Comparison of ENCODE assay signal across 15 mouse cellular contexts in genomic region chr11:35612262-35612896, GRCm38 (mm10).
A peak's percentile ranks its signal among the peaks of the same experiment; 100 is the strongest.
DNase-seq lines count a peak whose midpoint lies in the region; ATAC-seq and TF ChIP-seq lines count a peak whose summit lies in the region.
"Had no signal": no experiment of that assay in that cellular context is flagged by ENCODE, and none has a peak within 500 bp of the region (broad histone marks: within the 10 kb centered on the region; RNA-seq: fewer than 3 reads in every experiment).

No protein-coding gene starts in this region.

- no peak overlapping the region for H3K4me3 ChIP-seq in kidney, embryonic 15.5 days (replicated peaks)
- no peak overlapping the region for H3K4me3 ChIP-seq in stomach, embryonic 14.5 days (ENCODE audit: low read depth, low read length)
- no peak overlapping the region for H3K4me3 ChIP-seq in stomach, postnatal 0 days (ENCODE audit: low read depth, low read length)
- H3K4me3 ChIP-seq: heart, embryonic 12.5 days had no signal

- H3K36me3 ChIP-seq in kidney, embryonic 15.5 days = no peaks in the 10 kb centered on the region
- no peaks in the 10 kb centered on the region for H3K36me3 ChIP-seq in stomach, embryonic 14.5 days (ENCODE audit: control insufficient read depth, insufficient read depth, low read length)
- no peaks in the 10 kb centered on the region for H3K36me3 ChIP-seq in stomach, postnatal 0 days (ENCODE audit: control insufficient read depth, insufficient read depth, low read length)
- H3K36me3 ChIP-seq: heart, embryonic 12.5 days had no signal

- H3K9ac ChIP-seq in kidney, embryonic 15.5 days = no peak overlapping the region
- H3K9ac ChIP-seq in stomach, embryonic 14.5 days (replicated peaks; ENCODE audit: low read depth, low read length) = no peak overlapping the region
- no peak overlapping the region for H3K9ac ChIP-seq in stomach, postnatal 0 days (ENCODE audit: low read length)
- H3K9ac ChIP-seq: forebrain, postnatal 0 days; heart, embryonic 12.5 days had no signal

- peak; percentile 40 to 62 for DNase-seq in adrenal gland, adult (ENCODE audit: inconsistent age in 2 of 2, low spot score in 1 of 2)
- DNase-seq in adrenal gland, postnatal 4 days (ENCODE audit: low spot score in 2 of 2) = no peak
- DNase-seq in kidney, postnatal 10 days = no peak
- DNase-seq in stomach, postnatal 0 days (ENCODE audit: low spot score) = no peak
- DNase-seq in ovary, adult 18-20 months (ENCODE audit: low spot score) = no peak
- no peak for DNase-seq in cerebellum, postnatal 14 days
- DNase-seq: cerebellum, postnatal 25 days; forebrain, postnatal 0 days; gastrocnemius, postnatal 14 days; lung, adult 18-20 months; thymus, postnatal 25 days had no signal

- no peak overlapping the region for H3K27ac ChIP-seq in kidney, embryonic 15.5 days
- no peak overlapping the region for H3K27ac ChIP-seq in stomach, embryonic 14.5 days (ENCODE audit: low read length)
- no peak overlapping the region for H3K27ac ChIP-seq in stomach, postnatal 0 days (replicated peaks)
- H3K27ac ChIP-seq: macrophage had no signal

- no peaks in the 10 kb centered on the region for H3K9me3 ChIP-seq in kidney, embryonic 15.5 days (replicated peaks)
- no peaks in the 10 kb centered on the region for H3K9me3 ChIP-seq in stomach, embryonic 14.5 days (ENCODE audit: control insufficient read depth, low read depth, low read length)
- no peaks in the 10 kb centered on the region for H3K9me3 ChIP-seq in stomach, postnatal 0 days (ENCODE audit: control insufficient read depth, low read length)
- H3K9me3 ChIP-seq: heart, embryonic 12.5 days had no signal

- no peak for TF ChIP-seq CTCF in stomach, postnatal 0 days (IDR thresholded peaks at IDR 0.05; ENCODE audit: low read depth)

- peak; percentile 61 for ATAC-seq in kidney, embryonic 15.5 days (replicated peaks; ENCODE audit: low FRiP score)
- ATAC-seq in stomach, embryonic 14.5 days (ENCODE audit: insufficient number of reproducible peaks, insufficient read depth, low FRiP score, low read depth) = 0 out of 2 replicates have a peak, but pooled peaks have one; percentile 40
- no peak for ATAC-seq in stomach, postnatal 0 days (ENCODE audit: low FRiP score, low TSS enrichment)
- ATAC-seq: forebrain, postnatal 0 days had no signal

- H3K4me1 ChIP-seq in kidney, embryonic 15.5 days = peaks cover 15% of the 10 kb centered on the region
- no peaks in the 10 kb centered on the region for H3K4me1 ChIP-seq in stomach, embryonic 14.5 days (ENCODE audit: control insufficient read depth, insufficient read depth, low read length)
- H3K4me1 ChIP-seq in stomach, postnatal 0 days (replicated peaks; ENCODE audit: control insufficient read depth, insufficient read depth) = no peaks in the 10 kb centered on the region

- H3K4me2 ChIP-seq in kidney, embryonic 15.5 days = 0 out of 2 replicates have a peak overlapping the region, but pooled peaks have one; percentile 11
- no peak overlapping the region for H3K4me2 ChIP-seq in stomach, embryonic 14.5 days (replicated peaks; ENCODE audit: low read depth, low read length)
- no peak overlapping the region for H3K4me2 ChIP-seq in stomach, postnatal 0 days (replicated peaks; ENCODE audit: low read depth)
- H3K4me2 ChIP-seq: heart, embryonic 12.5 days had no signal

- peaks cover 8% of the 10 kb centered on the region; the same call in 1 of the 2 replicates for H3K27me3 ChIP-seq in kidney, embryonic 15.5 days
- no peaks in the 10 kb centered on the region for H3K27me3 ChIP-seq in stomach, embryonic 14.5 days (ENCODE audit: control insufficient read depth, insufficient read depth, low read length)
- no peaks in the 10 kb centered on the region for H3K27me3 ChIP-seq in stomach, postnatal 0 days (ENCODE audit: control insufficient read depth, insufficient read depth, low read length)
- H3K27me3 ChIP-seq: heart, embryonic 12.5 days had no signal

- WGBS in kidney, embryonic 15.5 days = 27% methylated on average over 13 of the region's 13 CpGs
- 54% methylated on average over 13 of the region's 13 CpGs for WGBS in stomach, embryonic 14.5 days
- WGBS in stomach, postnatal 0 days = 60% methylated on average over 13 of the region's 13 CpGs

- no peak for TF ChIP-seq EP300 in stomach, postnatal 0 days (optimal IDR thresholded peaks at IDR 0.05)

Comparison
In these comparisons a context has a peak if more than half of its experiments do, and no peak if none do; other contexts are left out.
1. DNase-seq: peak in adrenal gland, adult (2 of 2); none in adrenal gland, postnatal 4 days (0 of 2), kidney, postnatal 10 days (single experiment), stomach, postnatal 0 days (single experiment), ovary, adult 18-20 months (single experiment) and cerebellum, postnatal 14 days (0 of 2).